Mouse (Mus musculus) kidney, adult 11 months (tissue): Measurements from ENCODE around the gene Ccdc57.

Experiments used
- DNase-seq: peaks from one replicate; pipeline ENCODE4 v3.0.0; 2022

Gene Ccdc57

GRCm38 (mm10) chr11:120932564-120933398 is at the start of gene Ccdc57:
Ccdc57 (minus strand) TSS chr11:120932872.
- peak; percentile 86 for DNase-seq

GRCm38 (mm10) chr11:120982459-120982858 is 49.8 kb upstream of the Ccdc57 start:
- DNase-seq, result no peak

GRCm38 (mm10) chr11:120981661-120982060 is 49.0 kb upstream of the Ccdc57 start:
- DNase-seq, result no peak

GRCm38 (mm10) chr11:120980427-120981035 is 47.9 kb upstream of the Ccdc57 start:
- no peak for DNase-seq

- DNase-seq, result no peak
Observed at GRCm38 (mm10) chr11:120979711-120980426, 47.2 kb upstream of the Ccdc57 start.

GRCm38 (mm10) chr11:120973318-120973717 is 40.6 kb upstream of the Ccdc57 start:
- DNase-seq, result no peak

GRCm38 (mm10) chr11:120971237-120971636 is 38.6 kb upstream of the Ccdc57 start:
- DNase-seq, result no peak

GRCm38 (mm10) chr11:120969742-120970141 is 37.1 kb upstream of the Ccdc57 start:
- DNase-seq, result no peak

- DNase-seq, result no peak
Observed at GRCm38 (mm10) chr11:120965587-120965986, 32.9 kb upstream of the Ccdc57 start.

- DNase-seq, result no peak
Observed at GRCm38 (mm10) chr11:120964195-120965157, 31.8 kb upstream of the Ccdc57 start.

GRCm38 (mm10) chr11:120962909-120963308 is 30.2 kb upstream of the Ccdc57 start:
- no peak for DNase-seq

- no peak for DNase-seq
Observed at GRCm38 (mm10) chr11:120962050-120962771, 29.5 kb upstream of the Ccdc57 start.

- DNase-seq, result no peak
Observed at GRCm38 (mm10) chr11:120961594-120961993, 28.9 kb upstream of the Ccdc57 start.

GRCm38 (mm10) chr11:120960248-120960647 is 27.6 kb upstream of the Ccdc57 start:
- no peak for DNase-seq

GRCm38 (mm10) chr11:120959564-120959963 is 26.9 kb upstream of the Ccdc57 start:
- no peak for DNase-seq

GRCm38 (mm10) chr11:120959066-120959465 is 26.4 kb upstream of the Ccdc57 start:
- no peak for DNase-seq

GRCm38 (mm10) chr11:120957731-120958257 is 25.1 kb upstream of the Ccdc57 start:
- no peak for DNase-seq

GRCm38 (mm10) chr11:120957052-120957451 is 24.4 kb upstream of the Ccdc57 start:
- no peak for DNase-seq

GRCm38 (mm10) chr11:120955701-120956100 is 23.0 kb upstream of the Ccdc57 start:
- no peak for DNase-seq

GRCm38 (mm10) chr11:120954936-120955335 is 22.3 kb upstream of the Ccdc57 start:
- DNase-seq, result no peak
